Mouse (Mus musculus) ES-CJ7 (cell line): ENCODE results near the gene Scrg1.
"Not testable (repeated sequence)": the region's sequence is repeated elsewhere in the genome, so short reads cannot be mapped to it uniquely, and the experiment has no call there.

Experiments
- DNase-seq: peaks from one replicate; pipeline ENCODE4 v3.0.0; 2011; ENCODE audit warnings: low read depth, low spot score

Scrg1 gene

GRCm38 (mm10) chr8:57455765-57456164, at the start of gene Scrg1:
Gene Scrg1 (plus strand): TSS chr8:57455923.
- no peak for DNase-seq

GRCm38 (mm10) chr8:57406366-57406765, 49.4 kb upstream of the Scrg1 start:
- DNase-seq: no peak

DNA sequence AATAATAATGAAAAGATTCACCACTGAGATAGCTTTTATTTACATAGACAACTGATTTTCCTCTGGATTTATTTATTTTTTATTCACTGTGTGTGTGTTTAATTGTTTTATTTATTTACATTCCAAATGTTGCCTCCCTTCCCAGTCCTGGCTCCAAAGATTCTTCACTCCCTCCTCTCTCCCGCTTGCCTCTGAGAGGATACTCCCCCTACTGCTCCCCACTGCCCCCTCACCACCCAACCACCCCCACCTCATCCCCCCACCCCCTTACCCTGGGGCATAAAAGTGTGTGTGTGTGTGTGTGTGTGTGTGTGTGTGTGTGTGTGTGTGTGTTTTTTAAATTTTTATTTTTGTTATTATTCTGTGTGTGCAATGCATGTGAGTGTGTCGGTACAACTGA, 46.4 kb upstream of the Scrg1 start:
- no peak for DNase-seq

DNA sequence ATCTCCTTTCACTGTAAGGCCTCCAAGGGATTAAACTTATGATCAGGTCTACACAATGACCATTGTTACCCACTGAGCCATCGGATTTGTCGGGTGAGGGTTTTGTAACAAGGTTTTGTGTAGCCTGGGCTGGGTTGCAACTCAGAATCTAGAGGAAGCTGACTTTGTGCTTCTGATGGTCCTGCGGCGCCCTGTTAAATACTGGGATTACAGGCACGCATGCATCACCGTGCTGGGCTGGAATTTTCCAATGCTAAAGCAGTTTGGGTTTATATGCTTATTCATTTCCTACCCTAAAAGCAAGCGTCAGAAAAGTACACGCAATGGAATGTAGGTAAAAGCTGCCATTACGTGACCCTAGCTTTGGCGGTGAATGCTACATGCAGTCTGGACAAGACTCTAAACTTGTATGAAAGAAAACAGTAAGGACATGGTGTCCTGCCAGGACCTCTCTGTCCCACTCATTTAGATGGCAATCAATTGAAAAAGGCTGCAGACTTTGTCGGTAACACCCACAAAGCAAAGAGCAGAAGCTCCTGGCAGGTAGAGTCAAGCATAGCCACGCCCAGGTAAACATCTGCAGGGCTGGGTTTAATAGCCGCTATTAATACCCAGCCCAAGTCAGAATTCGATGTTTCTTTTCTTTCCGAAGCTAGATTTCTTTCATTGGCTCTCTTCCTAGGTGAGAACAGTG, 45.8 kb upstream of the Scrg1 start:
- DNase-seq: peak; percentile 65

DNA sequence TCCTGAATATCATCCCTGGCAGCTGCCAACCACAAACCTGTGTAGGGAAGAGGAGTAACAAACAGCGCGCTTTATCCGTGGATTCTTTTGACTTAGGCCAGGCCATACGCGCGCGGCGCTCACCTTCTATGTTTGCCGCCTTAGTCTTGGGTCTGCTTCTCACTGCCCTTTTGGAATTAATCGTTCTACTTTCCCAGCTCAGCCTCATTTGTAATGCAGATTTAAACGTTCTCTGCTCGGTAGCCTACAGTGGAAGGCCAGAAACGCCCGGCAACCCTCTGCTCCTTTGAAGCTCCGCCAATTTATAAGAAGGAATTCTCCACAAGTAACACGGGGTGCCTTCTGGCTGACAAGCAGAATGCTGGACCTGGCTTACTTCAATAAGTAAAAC, 45.3 kb upstream of the Scrg1 start:
- peak; percentile 92 for DNase-seq

DNA sequence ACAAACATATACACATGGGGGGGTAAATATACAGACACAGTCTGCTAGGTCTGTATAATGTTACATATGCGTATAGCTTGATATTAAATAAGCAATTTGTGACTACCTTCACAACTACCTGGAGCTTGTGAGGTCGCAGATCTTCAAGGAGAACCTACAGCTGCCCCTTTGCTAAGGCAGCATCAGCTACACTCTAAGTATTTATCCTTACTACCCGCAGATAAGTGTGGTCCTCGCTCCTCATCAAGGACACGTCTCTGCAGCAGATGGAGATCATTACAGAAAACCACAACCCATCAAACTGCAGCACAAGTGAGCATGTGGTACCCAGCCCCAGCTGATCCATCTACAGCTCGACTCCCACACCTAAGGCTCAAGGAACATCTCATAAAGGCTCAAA, 44.4 kb upstream of the Scrg1 start:
- no peak for DNase-seq

- no peak for DNase-seq
Observed at GRCm38 (mm10) chr8:57416827-57417226, 38.9 kb upstream of the Scrg1 start.

DNA sequence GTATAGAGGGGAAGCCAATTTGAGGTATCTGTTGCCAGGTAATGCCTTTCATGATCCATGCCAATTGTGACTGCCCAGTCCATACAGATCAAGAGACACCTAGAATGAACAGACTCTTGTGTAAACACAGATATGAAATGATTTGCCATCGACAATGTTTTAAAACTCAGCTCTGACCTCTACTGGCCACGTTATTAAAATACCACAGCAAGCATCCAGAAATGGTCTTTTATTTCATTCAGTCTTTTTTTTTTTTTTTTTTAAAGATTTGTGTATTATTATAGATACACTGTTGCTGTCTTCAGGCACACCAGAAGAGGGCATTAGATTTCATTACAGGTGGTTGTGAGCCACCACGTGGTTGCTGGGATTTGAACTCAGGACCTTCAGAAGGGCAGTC, 29.6 kb upstream of the Scrg1 start:
- no peak for DNase-seq

- no peak for DNase-seq
Observed at GRCm38 (mm10) chr8:57427581-57428366, 27.9 kb upstream of the Scrg1 start.

DNA sequence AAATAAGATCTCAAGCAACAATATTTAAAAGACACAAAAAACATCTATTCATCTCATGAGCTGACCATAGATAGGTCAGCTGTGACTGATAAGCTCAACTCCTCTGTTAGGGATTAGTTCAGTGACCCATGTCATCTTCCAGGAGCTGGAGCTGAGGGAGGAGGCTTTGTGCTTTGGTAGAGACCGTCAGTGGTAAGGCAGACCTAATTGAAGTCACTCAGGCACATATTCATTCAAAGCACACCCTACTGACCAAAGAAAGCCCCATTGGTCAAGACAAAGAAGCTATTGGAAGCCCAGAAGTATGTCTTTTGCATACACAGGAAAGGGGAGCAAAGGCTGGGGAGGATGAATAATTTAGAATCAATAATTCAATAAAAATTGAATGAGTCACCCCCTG, 27.2 kb upstream of the Scrg1 start:
- no peak for DNase-seq

DNA sequence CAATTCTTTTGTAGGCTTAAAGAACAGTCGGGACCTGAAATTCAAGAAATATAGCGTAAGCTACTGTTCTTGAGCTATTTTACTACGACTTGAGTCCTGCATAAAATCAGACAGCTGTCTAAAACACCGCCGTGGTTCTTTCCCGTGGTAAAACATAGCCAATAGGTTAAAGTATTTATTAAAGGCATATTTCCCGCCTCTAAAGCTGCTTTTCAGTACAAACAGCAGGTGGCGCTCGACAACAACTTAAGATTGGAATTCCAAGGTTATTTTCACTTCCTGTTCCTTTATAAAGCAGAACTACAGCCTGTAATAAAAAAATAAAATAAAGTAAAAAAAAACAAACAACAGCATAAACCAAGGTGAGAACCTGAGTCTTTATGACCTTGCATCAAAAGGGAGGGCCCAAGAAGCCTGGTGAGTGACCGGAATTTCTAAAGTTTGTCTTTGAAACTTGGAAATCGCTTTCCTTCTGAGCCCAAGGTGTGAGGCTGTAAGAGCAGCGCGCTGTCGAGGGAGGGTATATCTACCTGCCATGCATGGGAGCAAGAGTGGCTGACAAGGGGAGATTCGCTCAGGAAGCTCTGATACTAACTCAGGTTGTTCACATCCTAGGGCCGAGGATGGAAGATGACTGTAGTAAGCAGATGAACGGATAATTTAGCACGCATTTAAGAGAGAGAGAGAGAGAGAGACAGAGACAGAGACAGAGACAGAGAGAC, 26.4 kb upstream of the Scrg1 start:
- DNase-seq: peak; percentile 71

GRCm38 (mm10) chr8:57429888-57430274, 25.8 kb upstream of the Scrg1 start:
- DNase-seq: not testable (repeated sequence)

DNA sequence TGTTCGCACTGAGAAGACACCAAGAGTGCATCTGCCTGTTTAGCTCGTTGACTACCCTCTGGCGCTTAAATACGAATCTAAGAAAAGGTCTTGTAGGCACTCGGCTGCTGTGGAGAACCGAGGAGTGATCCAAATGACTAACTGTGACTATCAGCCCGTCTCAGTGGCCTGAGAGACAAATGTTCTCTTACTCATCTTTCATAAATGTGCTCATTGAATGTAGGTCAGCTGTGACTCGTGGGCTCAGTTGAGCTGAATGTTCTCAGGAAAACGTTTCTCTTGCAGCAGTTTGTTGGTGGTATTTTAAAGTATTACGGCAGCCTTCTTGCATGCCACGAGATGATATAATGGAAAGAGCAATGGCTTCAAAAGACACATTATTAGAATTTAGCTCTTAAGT, 24.8 kb upstream of the Scrg1 start:
- DNase-seq: no peak

DNA sequence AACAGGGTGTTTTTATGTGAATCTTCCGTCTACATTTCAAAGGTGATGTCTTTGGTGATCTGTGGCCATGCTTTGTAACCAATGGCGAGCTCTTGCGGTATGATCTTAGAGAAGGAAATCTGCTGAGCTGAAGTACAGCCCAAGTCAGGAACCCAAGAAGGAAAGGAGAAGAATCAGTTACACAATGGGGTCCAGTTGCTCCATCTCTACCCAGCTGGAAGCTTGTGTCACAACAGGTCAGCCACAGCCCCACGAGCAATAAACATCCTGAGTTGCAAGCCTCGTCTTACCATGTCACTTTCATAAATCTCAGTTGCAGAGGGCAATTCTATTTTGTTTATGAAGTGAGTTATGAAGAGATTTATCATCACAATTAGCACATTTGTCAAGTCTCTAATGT, 22.9 kb upstream of the Scrg1 start:
- no peak for DNase-seq

DNA sequence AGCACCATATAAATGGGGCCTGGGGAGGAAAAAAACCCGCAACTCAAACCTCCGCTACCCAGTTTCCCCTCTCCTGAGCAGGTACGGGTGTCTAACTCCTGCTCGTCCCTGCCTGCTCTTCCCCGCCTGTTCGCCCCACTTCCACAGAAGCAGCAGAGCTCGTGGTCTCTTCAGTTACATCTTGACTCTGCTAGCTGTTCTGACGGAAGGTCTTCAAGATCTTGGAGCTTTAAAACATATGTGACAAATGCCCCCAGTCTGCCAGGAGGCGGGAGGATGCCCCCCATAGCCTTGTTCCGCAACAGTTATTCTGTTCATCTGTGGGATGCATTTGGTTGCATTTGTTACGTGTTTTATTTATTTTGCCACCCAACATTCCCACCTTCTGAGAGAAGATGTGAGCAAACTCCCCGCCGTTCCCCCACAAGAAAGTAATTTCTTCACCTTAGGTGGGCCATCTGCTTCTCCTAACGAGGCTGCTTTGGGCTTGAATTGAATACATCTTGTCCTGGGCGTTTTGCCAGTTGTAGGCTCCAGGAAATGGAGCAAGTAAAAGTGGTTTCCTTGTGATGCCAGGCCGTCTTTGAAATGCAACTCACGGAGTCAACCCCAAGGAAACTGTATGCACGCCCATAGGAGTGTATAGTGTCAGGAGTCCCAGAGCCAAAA, 19.8 kb upstream of the Scrg1 start:
- DNase-seq: peak; percentile 31

- no peak for DNase-seq
Observed at GRCm38 (mm10) chr8:57436437-57436796, 19.3 kb upstream of the Scrg1 start.

GRCm38 (mm10) chr8:57441131-57441530, 14.6 kb upstream of the Scrg1 start:
- DNase-seq: no peak

DNA sequence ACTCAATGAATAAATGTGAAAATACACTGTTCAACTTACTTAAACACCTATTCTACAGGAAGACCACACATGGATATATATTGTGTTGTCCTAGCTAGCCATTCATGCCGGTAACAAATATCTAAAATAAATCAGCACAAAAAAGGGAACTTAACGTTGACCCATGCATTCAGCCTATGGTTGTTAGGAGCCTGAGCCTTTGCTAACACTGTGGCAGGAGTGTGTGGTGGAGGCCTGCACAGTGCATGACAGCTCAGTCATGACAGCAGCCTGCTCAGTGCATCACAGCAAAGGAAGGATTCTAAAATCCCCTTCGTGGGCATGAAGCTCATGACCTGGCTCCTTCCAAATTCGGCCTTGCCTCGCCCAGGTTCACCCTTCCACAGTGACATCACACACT, 14.2 kb upstream of the Scrg1 start:
- no peak for DNase-seq

DNA sequence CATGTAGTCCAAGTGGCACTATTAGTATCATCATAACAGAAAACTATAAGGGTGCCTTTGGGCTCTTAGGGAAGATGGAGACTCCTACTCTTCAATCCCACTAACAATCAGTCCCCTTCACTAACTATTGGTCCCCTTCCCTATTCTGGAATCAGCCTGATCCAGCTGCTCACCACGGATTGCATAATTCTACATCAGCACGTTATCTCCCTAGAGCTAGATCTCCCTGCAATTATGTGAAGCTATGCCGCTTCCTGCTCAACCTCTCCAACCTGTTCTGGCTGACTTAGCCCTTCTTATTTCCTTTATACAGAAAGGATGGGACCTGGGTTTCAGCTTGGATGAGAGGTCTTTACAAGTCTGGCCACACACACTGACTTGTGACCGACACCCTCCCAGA, 12.4 kb upstream of the Scrg1 start:
- no peak for DNase-seq

DNA sequence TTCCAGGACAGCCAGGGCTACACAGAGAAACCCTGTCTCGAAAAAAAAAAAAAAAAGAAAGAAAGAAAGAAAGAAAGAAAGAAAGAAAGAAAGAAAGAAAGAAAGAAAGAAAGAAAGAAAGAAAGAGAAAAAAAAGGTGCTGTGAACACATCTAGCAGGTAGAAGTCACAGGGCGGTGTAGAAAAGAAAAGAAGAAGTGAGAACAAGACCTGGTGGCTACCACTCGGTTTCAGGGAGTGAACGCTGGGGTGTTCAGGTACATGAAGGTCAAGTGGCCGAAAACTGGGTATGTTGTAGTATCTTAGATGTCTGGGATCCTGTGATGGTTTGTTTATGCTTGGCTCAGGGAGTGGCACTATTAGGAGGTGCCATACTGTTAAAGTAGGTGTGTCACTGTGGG, 9.8 kb upstream of the Scrg1 start:
- DNase-seq: not testable (repeated sequence)

- DNase-seq: no peak
Observed at GRCm38 (mm10) chr8:57450726-57451125, 5.0 kb upstream of the Scrg1 start.

GRCm38 (mm10) chr8:57451896-57452295, 3.8 kb upstream of the Scrg1 start:
- DNase-seq: no peak
